Mouse (Mus musculus) left cerebral cortex, postnatal 14 days (tissue): ENCODE data around the gene Nipa2. TPM values are rescaled to one million over a fixed set of nuclear protein-coding genes. Genes with fewer than 3 reads are reported as not detected.

Experiments used
- DNase-seq, 2 experiments: peaks; one replicate each; pipeline ENCODE4 v3.0.0; 2021 to 2022; ENCODE audit warnings: low spot score in 2 of 2, mixed read lengths in 1 of 2
- intact Hi-C: fragments of 180-260 bp; cut with DNase I; formaldehyde crosslinking; loops from one replicate; pipeline ENCODE4 v1.15.1; 2025
- long read RNA-seq, 2 experiments: library from polyadenylated mRNA; stranded (forward); transcript quantifications; one replicate each; pipeline ENCODE4 v2.0.0; 2021
- total RNA-seq, 2 experiments: library from RNA; stranded (reverse); gene quantifications; 2 replicates each; pipeline ENCODE4 v1.2.3; 2021

Nipa2 gene
- total RNA-seq: 10 to 100 TPM; 52.6 to 64.8 TPM
- long read RNA-seq, experiment 1, transcript Nipa2-201 (7 exons, 3,197 nt): major isoform, 26 of 36 reads
- long read RNA-seq, experiment 1, partial matches to known transcripts: 0 of 36 reads
- long read RNA-seq, experiment 1, other reads (novel, unspliced or antisense): 8 of 36 reads
- long read RNA-seq, experiment 2, transcript Nipa2-201 (7 exons, 3,197 nt): major isoform, 21 of 29 reads
- long read RNA-seq, experiment 2, partial matches to known transcripts: 1 of 29 reads
- long read RNA-seq, experiment 2, other reads (novel, unspliced or antisense): 6 of 29 reads

- DNase-seq: peak; percentile 93 to 95
- intact Hi-C loops: no loop called here
These were observed at the start of gene Nipa2 for GRCm38 (mm10) chr7:55962004-55962908. Gene Nipa2 (minus strand): TSS chr7:55962476.

GRCm38 (mm10) chr7:56011018-56011333 is 48.7 kb upstream of the Nipa2 start:
- no peak for DNase-seq
- intact Hi-C loops: no loop called here

DNA sequence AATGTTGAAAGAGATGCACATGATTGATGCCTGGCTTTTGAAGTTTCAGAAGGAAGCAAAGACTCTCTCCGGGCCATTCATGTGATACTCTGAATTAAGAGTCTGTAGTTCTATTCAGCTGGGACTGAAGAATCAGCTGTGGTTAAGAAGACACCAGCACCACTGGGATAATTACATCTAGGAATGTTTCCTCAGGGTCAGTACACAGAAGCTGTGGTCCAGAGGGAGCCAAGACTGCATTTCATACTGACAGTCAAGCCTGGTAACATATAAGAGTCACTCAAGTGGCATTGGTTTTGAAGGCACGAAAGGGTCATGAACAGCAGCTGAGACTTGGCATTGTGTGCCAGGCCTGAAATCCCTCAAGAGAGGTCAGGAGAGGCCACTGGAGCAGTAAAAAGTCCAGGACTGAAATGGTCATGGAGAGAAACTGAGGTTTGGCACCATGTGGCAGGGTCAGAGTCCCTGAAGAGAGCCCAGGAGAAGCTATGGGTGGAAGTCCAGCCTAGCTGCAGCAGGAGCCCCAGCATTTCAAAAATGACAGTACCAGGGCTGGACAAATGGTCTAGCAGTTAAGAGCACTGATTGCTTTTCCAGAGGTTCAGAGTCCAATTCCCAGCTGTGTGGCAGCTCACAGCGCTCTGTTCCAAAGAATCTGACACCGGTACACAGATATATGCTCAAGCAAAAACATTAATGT is 48.2 kb upstream of the Nipa2 start:
- no peak for DNase-seq
- intact Hi-C loops: no loop called here

- intact Hi-C loops: no loop called here
- no peak for DNase-seq
These were observed 36.7 kb upstream of the Nipa2 start for GRCm38 (mm10) chr7:55998997-55999396.

GRCm38 (mm10) chr7:55995013-55995412 is 32.7 kb upstream of the Nipa2 start:
- peak; percentile 57 to 84 for DNase-seq
- intact Hi-C loops: no loop called here

GRCm38 (mm10) chr7:55991858-55992257 is 29.6 kb upstream of the Nipa2 start:
- intact Hi-C loops: no loop called here
- DNase-seq: no peak

DNA sequence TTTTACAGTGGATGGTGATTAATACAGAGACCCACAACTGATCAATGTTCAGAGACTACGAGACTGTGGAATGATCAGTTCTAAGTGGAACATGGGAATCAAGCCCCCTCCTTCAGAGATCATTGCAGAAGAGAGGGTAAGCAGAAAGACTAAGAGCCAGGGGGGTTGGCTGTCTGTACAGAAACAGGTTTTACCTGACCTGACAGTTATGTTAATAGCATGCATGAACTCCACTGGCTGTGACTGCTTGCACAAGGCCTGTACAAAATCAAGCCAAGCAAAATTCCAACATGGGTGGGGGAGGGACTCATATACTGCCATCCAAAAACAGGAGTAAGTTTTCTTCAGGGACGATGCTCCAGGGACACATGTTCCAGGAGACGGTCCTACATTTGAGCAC is 28.9 kb upstream of the Nipa2 start:
- DNase-seq: no peak
- intact Hi-C loops: no loop called here

DNA sequence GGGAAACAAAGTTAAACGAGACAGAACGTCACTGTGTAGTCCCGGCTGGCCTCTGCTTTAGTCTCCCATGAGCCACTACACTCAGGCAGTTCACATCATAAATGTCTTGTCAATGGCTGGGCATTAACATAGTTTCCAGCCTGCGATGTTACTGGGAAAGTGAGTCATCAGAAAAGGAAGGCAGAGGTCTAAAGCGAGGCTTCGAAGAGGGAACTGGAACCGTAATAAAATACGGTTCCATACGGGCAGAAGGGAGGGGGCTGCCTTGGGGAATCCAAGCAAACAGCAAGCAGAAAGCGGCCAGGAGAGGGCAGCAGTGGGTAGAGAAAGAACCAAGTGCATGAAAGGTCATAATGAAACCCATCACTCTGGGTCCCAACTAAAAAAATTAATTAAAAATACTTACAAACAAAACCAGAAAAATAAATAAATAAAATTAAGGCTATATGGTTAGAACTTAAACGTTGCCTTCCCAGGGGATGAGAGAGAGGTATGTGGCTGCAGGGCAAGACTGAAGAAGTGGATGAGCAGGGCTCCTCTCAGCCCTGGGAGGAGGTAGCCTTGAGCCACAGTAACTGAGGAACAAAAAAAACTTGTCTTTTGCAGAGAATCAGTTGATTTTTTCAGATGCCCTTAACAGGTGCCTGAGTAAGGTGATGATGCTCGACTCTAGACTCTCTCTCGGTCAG is 24.4 kb upstream of the Nipa2 start:
- DNase-seq: peak; percentile 85 to 88
- intact Hi-C loops: loop anchor here (1.0 kb wide), 1 partner anchor 56 kb away; no protein-coding TSS in a partner anchor

GRCm38 (mm10) chr7:55984754-55985153 is 22.5 kb upstream of the Nipa2 start:
- intact Hi-C loops: no loop called here
- DNase-seq: no peak

- intact Hi-C loops: no loop called here
- no peak for DNase-seq
These were observed 20.8 kb upstream of the Nipa2 start for GRCm38 (mm10) chr7:55983107-55983506.

GRCm38 (mm10) chr7:55982010-55982700 is 19.9 kb upstream of the Nipa2 start:
- intact Hi-C loops: no loop called here
- DNase-seq: no peak

- intact Hi-C loops: no loop called here
These were observed 19.2 kb upstream of the Nipa2 start for GRCm38 (mm10) chr7:55981511-55981910.

DNA sequence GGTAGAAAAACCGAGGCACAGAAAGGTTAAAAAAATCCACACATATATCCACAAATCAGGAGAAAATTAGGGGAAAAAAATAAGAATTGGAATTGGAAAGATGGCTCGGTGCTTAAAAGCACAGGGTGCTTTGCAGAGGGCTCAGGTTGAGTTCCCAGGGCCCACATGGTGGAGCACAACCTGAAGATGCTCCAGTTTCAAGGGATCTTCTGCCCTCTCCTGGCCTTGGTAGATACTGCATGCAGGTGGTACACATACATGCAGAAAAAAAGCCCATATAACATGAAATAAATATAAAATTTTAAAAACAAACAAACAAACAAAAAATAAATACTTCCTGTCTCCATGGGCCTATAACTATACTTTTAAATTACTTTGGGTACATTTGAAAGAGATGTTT is 12.2 kb upstream of the Nipa2 start:
- no peak for DNase-seq
- intact Hi-C loops: no loop called here

More at GRCm38 (mm10) chr7:55981511-55981910, 19.2 kb upstream of the Nipa2 start:
- DNase-seq: no peak

GRCm38 (mm10) chr7:55969415-55969814 is 7.1 kb upstream of the Nipa2 start:
- no peak for DNase-seq
- intact Hi-C loops: no loop called here

GRCm38 (mm10) chr7:55968258-55968901 is 6.1 kb upstream of the Nipa2 start:
- DNase-seq: peak in 1 of 2 experiments; percentile 17
- intact Hi-C loops: no loop called here

- intact Hi-C loops: no loop called here
- no peak for DNase-seq
These were observed 4.7 kb upstream of the Nipa2 start for GRCm38 (mm10) chr7:55966866-55967460.

- no peak for DNase-seq
- intact Hi-C loops: no loop called here
These were observed 1.8 kb downstream of the Nipa2 start for GRCm38 (mm10) chr7:55960506-55960905.

DNA sequence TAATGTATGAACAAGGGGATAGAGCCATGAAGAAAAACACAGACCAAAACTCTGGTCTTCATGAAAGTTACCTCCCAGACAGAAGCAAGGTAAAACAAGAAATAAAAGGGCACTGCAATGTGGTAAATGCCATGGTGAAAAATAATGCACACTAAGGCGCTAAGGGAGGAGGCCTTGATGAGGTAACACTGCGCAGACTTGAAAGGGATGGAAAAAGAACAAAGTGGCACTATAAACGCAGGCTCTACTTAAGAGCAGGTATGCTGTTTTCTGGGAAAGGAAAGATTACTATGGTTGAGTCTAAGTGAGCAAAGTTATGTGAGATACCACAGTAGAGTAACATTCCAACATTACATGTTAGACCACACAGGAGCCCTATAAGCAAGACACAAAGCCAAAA is 2.5 kb downstream of the Nipa2 start:
- intact Hi-C loops: no loop called here
- no peak for DNase-seq
